Mouse (Mus musculus): ENCODE measurements around the gene Bcl6b. TPM values are rescaled to one million over a fixed set of nuclear protein-coding genes. Genes with fewer than 3 reads are reported as not detected.

Gene Bcl6b
- polyA plus RNA-seq, 1 experiment from 2014 or later, result 13.9 TPM

DNA sequence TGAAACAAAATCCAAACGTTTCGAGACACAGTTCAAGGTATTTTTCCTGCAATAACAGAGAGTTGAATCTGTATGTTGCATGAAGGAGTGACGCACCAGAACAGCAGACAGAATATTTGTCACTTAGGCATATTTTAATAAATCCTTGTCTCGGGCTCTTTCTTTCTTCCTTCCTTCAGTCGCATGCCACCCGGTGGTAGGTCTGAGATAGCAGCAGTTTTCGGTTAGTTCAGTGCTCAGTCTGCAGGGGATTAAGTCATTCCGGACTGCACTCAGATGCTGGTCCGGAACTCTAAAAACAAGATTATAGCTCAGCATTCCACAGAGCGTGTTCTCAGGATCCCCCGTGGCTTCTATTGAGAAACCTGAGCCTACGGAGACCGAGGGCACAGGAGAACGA is 50.2 kb downstream of the Bcl6b start:
- H3K36me3 ChIP-seq, result no peaks in the 10 kb centered on the region
- no peak overlapping the region for H3K9ac ChIP-seq
- H3K4me1 ChIP-seq, result no peaks in the 10 kb centered on the region
- H3K27ac ChIP-seq, result no peak overlapping the region
- no peaks in the 10 kb centered on the region for H3K9me3 ChIP-seq
- no peaks in the 10 kb centered on the region for H3K27me3 ChIP-seq
- WGBS, result 27% methylated on average over 14 of the region's 14 CpGs
- no peak for ATAC-seq (ENCODE audit: insufficient number of reproducible peaks, low FRiP score, low TSS enrichment, low read depth)
- no peak overlapping the region for H3K4me3 ChIP-seq
- no peak overlapping the region for H3K4me2 ChIP-seq

DNA sequence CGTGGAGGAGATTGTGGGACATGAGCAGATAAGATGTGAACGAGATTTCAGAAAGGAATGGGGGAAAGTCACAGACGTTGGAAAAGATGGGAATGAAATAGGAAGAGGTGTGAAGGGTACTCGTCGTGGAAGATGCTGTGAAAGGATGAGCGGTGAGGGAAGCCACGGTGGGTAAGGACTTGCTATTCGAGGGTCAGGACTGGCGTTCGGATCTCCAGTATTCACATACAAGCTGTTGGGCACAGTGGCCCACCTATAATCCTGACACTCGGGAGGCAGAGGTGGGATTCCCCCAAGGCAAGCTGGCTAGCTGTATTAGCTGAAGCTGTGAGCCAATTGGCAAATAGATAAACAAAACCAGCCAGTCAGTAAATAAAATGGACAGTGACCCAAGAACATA is 50.8 kb downstream of the Bcl6b start:
- no peak for ATAC-seq (ENCODE audit: insufficient number of reproducible peaks, low FRiP score, low TSS enrichment, low read depth)
- no peaks in the 10 kb centered on the region for H3K4me1 ChIP-seq
- no peak overlapping the region for H3K4me3 ChIP-seq
- H3K9ac ChIP-seq, result no peak overlapping the region
- no peaks in the 10 kb centered on the region for H3K27me3 ChIP-seq
- WGBS, result 76% methylated on average over 11 of the region's 11 CpGs
- no peak overlapping the region for H3K27ac ChIP-seq
- no peaks in the 10 kb centered on the region for H3K9me3 ChIP-seq
- no peaks in the 10 kb centered on the region for H3K36me3 ChIP-seq
- H3K4me2 ChIP-seq, result no peak overlapping the region

DNA sequence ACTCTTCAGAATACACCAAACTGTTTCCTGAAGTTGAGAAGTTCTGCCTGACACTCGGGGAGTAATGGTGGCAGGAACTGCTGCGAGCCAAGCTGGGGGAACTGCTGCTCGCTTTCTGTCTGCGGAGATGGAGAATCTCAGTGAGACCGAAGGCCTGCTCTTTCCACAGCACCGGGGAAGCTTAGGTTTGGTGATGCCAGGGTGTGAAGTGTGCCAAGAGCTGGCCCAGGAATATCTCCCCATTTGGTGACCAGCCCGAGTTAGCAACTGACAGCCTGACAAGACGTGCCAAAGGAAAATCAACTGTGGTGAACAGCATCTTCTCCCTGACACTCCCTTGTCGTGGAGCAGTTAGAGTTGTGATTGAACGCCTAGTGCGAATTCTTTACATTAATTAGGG is 51.3 kb downstream of the Bcl6b start:
- ATAC-seq (ENCODE audit: insufficient number of reproducible peaks, low FRiP score, low TSS enrichment, low read depth), result no peak
- WGBS, result 83% methylated on average over 11 of the region's 11 CpGs
- no peaks in the 10 kb centered on the region for H3K36me3 ChIP-seq
- H3K4me3 ChIP-seq, result no peak overlapping the region
- no peaks in the 10 kb centered on the region for H3K27me3 ChIP-seq
- no peak overlapping the region for H3K27ac ChIP-seq
- no peaks in the 10 kb centered on the region for H3K4me1 ChIP-seq
- H3K9ac ChIP-seq, result no peak overlapping the region
- H3K4me2 ChIP-seq, result no peak overlapping the region
- no peaks in the 10 kb centered on the region for H3K9me3 ChIP-seq

DNA sequence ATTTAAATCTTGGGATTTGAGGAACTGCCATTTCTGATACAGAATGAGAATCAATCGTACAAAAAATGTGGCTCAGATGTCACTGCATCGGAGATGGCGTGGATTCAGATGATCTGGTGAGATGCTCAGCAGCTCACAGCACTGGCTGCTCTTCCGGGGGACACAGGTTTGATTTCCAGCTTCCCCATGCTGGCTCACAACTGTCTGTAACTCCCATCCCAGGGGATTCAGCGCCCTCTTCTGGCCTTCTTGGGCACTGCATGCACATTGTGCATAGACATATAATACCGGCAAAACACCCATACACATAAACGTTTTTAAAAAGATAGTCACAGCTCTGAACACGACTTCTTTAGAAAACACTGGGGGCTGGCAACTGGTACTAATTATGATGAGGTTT is 52.0 kb downstream of the Bcl6b start:
- H3K4me3 ChIP-seq, result no peak overlapping the region
- H3K4me1 ChIP-seq, result no peaks in the 10 kb centered on the region
- no peak overlapping the region for H3K4me2 ChIP-seq
- no peaks in the 10 kb centered on the region for H3K27me3 ChIP-seq
- no peaks in the 10 kb centered on the region for H3K36me3 ChIP-seq
- H3K9me3 ChIP-seq, result no peaks in the 10 kb centered on the region
- H3K27ac ChIP-seq, result no peak overlapping the region
- no peak overlapping the region for H3K9ac ChIP-seq
- WGBS, result 73% methylated on average over 8 of the region's 8 CpGs
- no peak for ATAC-seq (ENCODE audit: insufficient number of reproducible peaks, low FRiP score, low TSS enrichment, low read depth)

DNA sequence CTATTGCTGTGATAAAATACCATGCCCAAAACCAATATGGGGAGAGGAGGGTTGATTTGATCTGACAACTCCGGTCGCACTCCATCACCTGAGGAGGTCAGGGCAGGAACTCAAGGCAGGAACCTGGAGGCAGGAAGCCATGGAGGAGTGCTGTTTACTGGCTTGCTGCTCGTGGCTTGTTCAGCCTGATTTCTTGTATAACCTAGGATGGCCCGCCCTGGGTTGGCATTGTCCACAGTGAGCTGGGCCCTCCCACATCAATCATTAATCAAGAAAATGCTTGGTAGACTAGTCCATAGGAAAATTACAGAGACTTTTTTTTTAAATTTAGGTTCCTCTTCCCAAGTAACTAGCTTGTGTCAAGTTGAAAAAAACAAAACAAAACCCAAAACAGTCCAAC is 55.1 kb downstream of the Bcl6b start:
- Histone ChIP-seq H3K27ac (no peak overlapping the region), H3K9me3 (no peaks in the 10 kb centered on the region), H3K4me3 (no peak overlapping the region), H3K27me3 (no peaks in the 10 kb centered on the region), H3K4me1 (no peaks in the 10 kb centered on the region), H3K36me3 (no peaks in the 10 kb centered on the region), H3K9ac (no peak overlapping the region), H3K4me2 (no peak overlapping the region)
- ATAC-seq (ENCODE audit: insufficient number of reproducible peaks, low FRiP score, low TSS enrichment, low read depth), result no peak
- 84% methylated on average over 4 of the region's 4 CpGs for WGBS

MicroRNAs within 50 kb of the gene (microRNA counts, 519-probe panel; counts per million panel counts)
- microRNA mmu-miR-195, result 1,755 counts per million, percentile 27 among the panel's probes with 10 or more counts
- 1,748 counts per million, percentile 27 among the panel's probes with 10 or more counts for microRNA mmu-miR-497

Small RNAs within 50 kb of the gene (microRNA-seq; reads per million reads assigned to microRNA genes)
- gene Mir195a (535 reads per million, percentile 68 among the genes with 10 or more reads in this experiment), gene Mir497 (not detected), gene Mir497b (not detected)

Other genes with a start within 250 kb of the Bcl6b start
- 24.6 and 32.0 TPM in 2 replicates for gene Ctdnep1, start 248.6 kb downstream of the Bcl6b start, polyA plus RNA-seq (2015; fragmentation: Nextera tagmentation; extraction: Ambion mirVana)
- gene Elp5, start 247.3 kb downstream of the Bcl6b start, polyA plus RNA-seq (2015; fragmentation: Nextera tagmentation; extraction: Ambion mirVana), result 111 and 119 TPM in 2 replicates
- gene Gabarap, start 238.7 kb downstream of the Bcl6b start, polyA plus RNA-seq (2015; fragmentation: Nextera tagmentation; extraction: Ambion mirVana), result 545 and 568 TPM in 2 replicates
- gene Phf23, start 234.0 kb downstream of the Bcl6b start, polyA plus RNA-seq (2015; fragmentation: Nextera tagmentation; extraction: Ambion mirVana), result 72.2 and 81.6 TPM in 2 replicates
- 42.2 and 43.1 TPM in 2 replicates for gene Dvl2, start 229.2 kb downstream of the Bcl6b start, polyA plus RNA-seq (2015; fragmentation: Nextera tagmentation; extraction: Ambion mirVana)
- gene Acadvl, start 214.4 kb downstream of the Bcl6b start, polyA plus RNA-seq (2015; fragmentation: Nextera tagmentation; extraction: Ambion mirVana), result 92.2 and 100 TPM in 2 replicates
- gene Dlg4, start 212.9 kb downstream of the Bcl6b start, polyA plus RNA-seq (2015; fragmentation: Nextera tagmentation; extraction: Ambion mirVana), result 9.6 and 10.7 TPM in 2 replicates
- gene Asgr1, start 175.7 kb downstream of the Bcl6b start, polyA plus RNA-seq (2015; fragmentation: Nextera tagmentation; extraction: Ambion mirVana), result 0.93 and 1.1 TPM in 2 replicates
- 0.54 and 0.83 TPM in 2 replicates for gene Asgr2, start 137.2 kb downstream of the Bcl6b start, polyA plus RNA-seq (2015; fragmentation: Nextera tagmentation; extraction: Ambion mirVana)
- gene Mgl2, start 99.5 kb downstream of the Bcl6b start, polyA plus RNA-seq (2015; fragmentation: Nextera tagmentation; extraction: Ambion mirVana), result 1.2 and 1.6 TPM in 2 replicates
- 1.8 and 2.3 TPM in 2 replicates for gene Clec10a, start 73.6 kb downstream of the Bcl6b start, polyA plus RNA-seq (2015; fragmentation: Nextera tagmentation; extraction: Ambion mirVana)
- gene Slc16a11, start 17.0 kb downstream of the Bcl6b start, polyA plus RNA-seq (2015; fragmentation: Nextera tagmentation; extraction: Ambion mirVana), result 1.5 and 1.6 TPM in 2 replicates
- 11.0 and 12.3 TPM in 2 replicates for gene Slc16a13, start 8.7 kb downstream of the Bcl6b start, polyA plus RNA-seq (2015; fragmentation: Nextera tagmentation; extraction: Ambion mirVana)
- 154 and 172 TPM in 2 replicates for gene 0610010K14Rik, start 8.1 kb upstream of the Bcl6b start, polyA plus RNA-seq (2015; fragmentation: Nextera tagmentation; extraction: Ambion mirVana)
- 12.1 TPM in 2 replicates for gene Gm21988, start 10.0 kb upstream of the Bcl6b start, polyA plus RNA-seq (2015; fragmentation: Nextera tagmentation; extraction: Ambion mirVana)
- gene Rnasek, start 10.0 kb upstream of the Bcl6b start, polyA plus RNA-seq (2015; fragmentation: Nextera tagmentation; extraction: Ambion mirVana), result 219 and 226 TPM in 2 replicates
- gene Alox12, start 25.6 kb upstream of the Bcl6b start, polyA plus RNA-seq (2015; fragmentation: Nextera tagmentation; extraction: Ambion mirVana), result 17.4 and 19.3 TPM in 2 replicates
- gene Alox12e, start 92.8 kb upstream of the Bcl6b start, polyA plus RNA-seq (2015; fragmentation: Nextera tagmentation; extraction: Ambion mirVana), result 0.50 and 0.61 TPM in 2 replicates
- 0.23 and 0.62 TPM in 2 replicates for gene Alox15, start 122.2 kb upstream of the Bcl6b start, polyA plus RNA-seq (2015; fragmentation: Nextera tagmentation; extraction: Ambion mirVana)
- gene Pelp1, start 180.2 kb upstream of the Bcl6b start, polyA plus RNA-seq (2015; fragmentation: Nextera tagmentation; extraction: Ambion mirVana), result 31.7 and 33.7 TPM in 2 replicates
- gene Arrb2, start 202.8 kb upstream of the Bcl6b start, polyA plus RNA-seq (2015; fragmentation: Nextera tagmentation; extraction: Ambion mirVana), result 19.6 and 22.2 TPM in 2 replicates
- gene Med11, start 222.1 kb upstream of the Bcl6b start, polyA plus RNA-seq (2015; fragmentation: Nextera tagmentation; extraction: Ambion mirVana), result 37.6 and 40.2 TPM in 2 replicates
- gene Zmynd15, start 229.6 kb upstream of the Bcl6b start, polyA plus RNA-seq (2015; fragmentation: Nextera tagmentation; extraction: Ambion mirVana), result 0.51 and 0.76 TPM in 2 replicates
- gene Cxcl16, start 230.2 kb upstream of the Bcl6b start, polyA plus RNA-seq (2015; fragmentation: Nextera tagmentation; extraction: Ambion mirVana), result 5.3 and 6.8 TPM in 2 replicates